Mouse (Mus musculus) stomach, postnatal 0 days (tissue): Measurements from ENCODE around the gene Kifc1.

Source experiments
- CTCF ChIP-seq: IDR thresholded peaks from 2 replicates; pipeline ENCODE4 v1.5.1; 2016; ENCODE audit warnings: antibody characterized with exemption, low read depth, mild to moderate bottlenecking, moderate library complexity
- EP300 ChIP-seq: optimal IDR thresholded peaks from 2 replicates; pipeline ENCODE3; 2016; ENCODE audit warnings: antibody characterized with exemption

- TF ChIP-seq CTCF (no peak), EP300 (no peak)
These were observed 16.1 kb downstream of the Kifc1 start for GRCm38 (mm10) chr17:33874411-33874810.
